Mouse (Mus musculus) small intestine, adult 2 months (tissue): ENCODE results near the gene Itprip. TPM values are rescaled to one million over a fixed set of nuclear protein-coding genes. Genes with fewer than 3 reads are reported as not detected.

Source experiments
- H3K27ac ChIP-seq: fragments of 200-500 bp; 2 replicates; pipeline ENCODE4 v1.5.1; 2012; ENCODE audit warnings: low read depth, low read length, control low read depth, inconsistent platforms; ENCODE audit not compliant: insufficient read depth
- H3K27me3 ChIP-seq: fragments of 200-500 bp; 2 replicates; pipeline ENCODE4 v1.6.1; 2012; ENCODE audit warnings: mild to moderate bottlenecking, moderate library complexity, low read length, inconsistent platforms; ENCODE audit not compliant: control insufficient read depth, insufficient read depth
- H3K36me3 ChIP-seq: fragments of 200-500 bp; 2 replicates; pipeline ENCODE4 v1.6.1; 2012; ENCODE audit warnings: mild to moderate bottlenecking, low read length, control low read depth, inconsistent platforms; ENCODE audit not compliant: control insufficient read depth, insufficient read depth
- H3K4me1 ChIP-seq: fragments of 200-500 bp; 2 replicates; pipeline ENCODE4 v1.6.1; 2012; ENCODE audit warnings: low read length, inconsistent platforms, mixed read lengths; ENCODE audit not compliant: control insufficient read depth, insufficient read depth, insufficient read length
- H3K4me3 ChIP-seq: fragments of 200-500 bp; 2 replicates; pipeline ENCODE4 v1.5.1; 2012; ENCODE audit warnings: low read depth, mild to moderate bottlenecking, control low read depth, inconsistent platforms, low read length, moderate library complexity
- CTCF ChIP-seq: fragments of 200-500 bp; IDR thresholded peaks from 2 replicates; pipeline ENCODE4 v1.5.1; 2012; ENCODE audit warnings: low read depth, mild to moderate bottlenecking, control low read depth, inconsistent platforms, low read length, moderate library complexity, mixed read lengths; ENCODE audit not compliant: insufficient replicate concordance, insufficient read length; ENCODE audit errors: extremely low read depth
- POLR2A ChIP-seq: fragments of 200-500 bp; IDR thresholded peaks from 2 replicates; pipeline ENCODE4 v1.6.1; 2012; ENCODE audit warnings: low read depth, mild to moderate bottlenecking, control low read depth, inconsistent platforms, low read length, moderate library complexity
- WGBS: fragments of 180-500 bp; shearing (Covaris S2); methylation state at CpG from one replicate; pipeline ENCODE4 v1.1.7; 2018; 5-methylcytosine and 5-hydroxymethylcytosine counted together
- polyA plus RNA-seq: library from polyadenylated mRNA; depleted of rRNA; stranded (reverse); fragments of >200 nt; gene quantifications from 2 replicates; pipeline ENCODE4 v1.2.3, GENCODE M21; 2012; rRNA removed

Itprip gene
- polyA plus RNA-seq, 1 experiment = 3.2 TPM

GRCm38 (mm10) chr19:47849735-47850134, 69.4 kb downstream of the Itprip start:
- H3K4me1 ChIP-seq = no peaks in the 10 kb centered on the region
- no peak overlapping the region for H3K4me3 ChIP-seq
- WGBS = 75% methylated on average over 3 of the region's 3 CpGs
- H3K36me3 ChIP-seq = no peaks in the 10 kb centered on the region
- H3K27me3 ChIP-seq = no peaks in the 10 kb centered on the region
- no peak overlapping the region for H3K27ac ChIP-seq
- TF ChIP-seq POLR2A (no peak), CTCF (no peak)

Other genes starting within 250 kb of the Itprip start
- gene Col17a1, start 227.2 kb downstream of the Itprip start, polyA plus RNA-seq = 0.18 and 0.35 TPM in 2 replicates
- 8.3 and 15.7 TPM in 2 replicates for gene Sfr1, start 187.6 kb downstream of the Itprip start, polyA plus RNA-seq
- gene Gsto1, start 64.3 kb downstream of the Itprip start, polyA plus RNA-seq = 242 and 363 TPM in 2 replicates
- gene Gsto2, start 53.8 kb downstream of the Itprip start, polyA plus RNA-seq = 0.14 TPM in 1 of 2 replicates, not detected in the other
- gene Cfap43, start within 50 bp of the Itprip start, polyA plus RNA-seq = not detected in 2 replicates
- gene Cfap58, start 18.4 kb upstream of the Itprip start, polyA plus RNA-seq = not detected in 2 replicates